Mouse (Mus musculus) heart, adult 18-20 months (tissue): ENCODE measurements at regions not wholly inside any gene's neighbourhood (a gene's known extent, or its start where the extent isn't known, plus 50 kb on each side); places are given as distances from the start of the nearest gene placed in this dataset.
"Not testable (repeated sequence)": the region's sequence is repeated elsewhere in the genome, so short reads cannot be mapped to it uniquely, and the experiment has no call there.

ENCODE experiments used
- DNase-seq, 2 experiments: peaks; one replicate each; pipeline ENCODE4 v3.0.0; 2021 to 2022; ENCODE audit warnings: mixed read lengths in 1 of 2

DNA sequence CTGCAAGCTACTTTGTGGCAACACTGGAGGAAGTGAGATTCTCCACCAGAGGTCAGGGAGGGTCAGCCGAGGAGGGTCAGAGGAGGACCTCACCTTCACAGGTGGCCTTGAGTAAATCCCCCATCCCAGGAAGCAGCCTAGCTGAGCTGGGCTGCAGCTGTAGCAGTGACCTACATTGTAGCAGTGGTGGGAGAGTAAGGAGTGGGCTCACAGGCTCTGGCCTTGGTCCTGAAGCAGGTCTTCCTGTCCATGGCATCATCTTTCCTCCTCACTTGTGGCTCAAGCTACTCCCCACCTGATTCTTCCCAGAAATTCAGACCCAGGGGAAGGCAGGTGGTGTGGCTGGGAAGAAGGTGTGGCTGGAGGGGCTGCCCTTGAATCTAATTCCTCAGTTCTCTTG, 84.3 kb downstream of the 1810013L24Rik start:
- DNase-seq = not testable (repeated sequence)

DNA sequence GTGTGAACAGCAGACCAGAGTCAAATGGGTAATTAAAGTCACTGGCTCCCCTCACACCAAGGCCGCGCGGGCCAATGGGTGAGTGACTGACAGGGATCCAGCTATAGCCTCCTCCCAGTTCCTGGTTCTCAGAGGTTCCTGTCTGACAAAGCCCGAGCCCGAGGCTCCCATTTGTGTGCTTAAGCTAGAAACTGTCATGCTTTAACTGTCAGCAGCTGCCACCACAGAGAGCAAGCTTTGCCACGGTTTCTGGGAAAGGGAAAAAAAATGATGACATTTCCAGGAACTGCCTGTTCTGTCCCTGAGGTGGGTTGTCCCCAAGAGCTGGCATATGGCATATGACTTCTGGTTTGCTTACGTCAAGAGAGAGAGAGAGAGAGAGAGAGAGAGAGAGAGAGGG, 86.2 kb downstream of the 1810013L24Rik start:
- no peak for DNase-seq

DNA sequence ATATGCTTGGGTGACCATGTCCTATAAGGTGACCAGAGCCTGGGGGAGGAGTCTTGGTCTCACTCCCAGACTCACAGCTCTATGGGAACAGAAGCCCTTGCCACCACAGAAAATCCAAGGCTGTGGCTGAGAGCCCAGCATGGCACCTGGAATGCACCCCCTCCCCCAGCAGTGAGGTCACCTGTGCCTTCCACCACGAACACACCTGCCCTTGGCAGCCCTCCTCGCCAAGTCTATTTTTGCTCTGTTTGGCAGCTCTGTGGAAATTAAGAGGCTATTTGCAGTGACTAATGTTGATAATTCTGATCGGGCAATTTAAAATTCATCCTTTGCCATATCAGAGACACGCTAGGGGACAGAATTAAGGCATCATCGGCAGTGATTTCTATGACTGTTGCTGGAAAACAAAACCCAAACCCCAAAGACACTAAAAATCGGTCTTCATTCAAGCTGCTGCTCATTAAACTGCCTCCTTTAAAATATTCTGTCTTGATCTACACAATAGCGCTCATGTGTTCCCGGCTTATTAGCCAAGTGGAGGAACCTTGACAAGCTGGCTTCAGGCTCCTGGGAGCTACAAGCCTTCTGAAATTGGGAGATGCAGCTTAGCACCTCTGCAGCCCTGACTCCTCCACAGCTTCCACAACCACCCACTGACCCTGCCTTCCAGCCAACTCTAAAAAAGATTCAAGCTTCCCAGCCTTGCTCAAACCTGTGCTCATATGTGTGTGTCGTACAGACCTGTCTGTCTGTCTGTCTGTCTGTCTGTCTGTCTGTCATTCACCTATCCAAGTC, 89.0 kb downstream of the 1810013L24Rik start:
- DNase-seq = peak; percentile 20 to 46

- peak; percentile 24 to 51 for DNase-seq
These were observed 94.8 kb downstream of the 1810013L24Rik start for GRCm38 (mm10) chr16:8924732-8925131.

DNA sequence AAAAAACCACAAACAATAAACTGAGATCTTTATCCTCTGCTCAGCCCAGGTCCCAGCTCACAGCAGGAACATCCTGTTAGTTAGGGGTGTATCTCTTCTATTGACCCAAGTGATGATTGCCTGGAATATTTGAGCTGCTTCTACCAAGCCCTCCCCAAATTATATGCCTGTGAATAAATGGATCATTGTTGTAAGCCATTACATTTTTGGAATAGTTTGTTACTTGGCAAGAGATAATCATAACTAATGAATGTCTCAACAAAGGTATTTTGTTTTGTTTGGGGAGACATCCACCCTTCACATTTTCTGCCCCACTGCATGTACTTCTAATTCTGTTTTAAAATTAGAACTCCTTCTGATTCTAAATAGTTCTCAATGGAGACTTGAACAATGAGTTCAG, 102.1 kb downstream of the 1810013L24Rik start:
- DNase-seq = no peak

DNA sequence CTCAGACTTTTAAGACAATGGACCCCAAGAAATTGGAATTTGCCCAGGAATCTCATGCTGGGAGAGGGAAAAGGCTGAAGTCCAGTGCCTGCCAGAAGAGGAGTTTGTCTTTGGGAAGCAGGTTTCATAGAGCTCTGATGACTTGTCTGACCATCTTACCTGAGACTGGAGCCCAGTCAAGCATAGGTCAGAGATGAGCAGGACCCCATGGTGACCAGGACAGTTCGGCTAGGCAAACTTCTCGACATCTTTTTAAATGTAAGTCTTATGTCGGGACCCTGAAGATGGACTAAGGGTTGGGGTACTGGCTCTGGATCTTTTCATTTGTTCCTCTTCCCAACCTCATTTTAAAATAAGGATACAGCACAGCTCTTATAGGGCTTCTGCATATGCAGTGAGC, 103.2 kb downstream of the 1810013L24Rik start:
- no peak for DNase-seq

DNA sequence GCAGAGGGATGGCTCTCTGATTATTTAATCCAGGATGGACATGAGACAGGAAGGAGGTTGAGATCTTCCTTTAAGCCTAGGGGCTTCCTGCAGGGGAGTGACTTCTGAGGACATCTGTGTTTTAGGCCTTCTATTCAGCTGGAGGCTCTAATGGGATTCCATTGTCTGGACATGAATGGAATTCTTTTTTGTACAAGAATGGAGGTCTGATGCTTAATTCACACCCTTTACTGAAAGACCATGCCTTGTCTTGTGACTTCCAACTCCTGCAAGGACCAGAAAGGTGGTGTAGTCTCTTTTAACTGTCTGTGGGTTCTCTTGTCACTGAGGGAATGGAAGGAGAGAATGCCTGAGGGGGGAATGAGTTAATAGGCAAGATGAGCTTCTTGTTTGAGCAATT, 106.5 kb downstream of the 1810013L24Rik start:
- no peak for DNase-seq

DNA sequence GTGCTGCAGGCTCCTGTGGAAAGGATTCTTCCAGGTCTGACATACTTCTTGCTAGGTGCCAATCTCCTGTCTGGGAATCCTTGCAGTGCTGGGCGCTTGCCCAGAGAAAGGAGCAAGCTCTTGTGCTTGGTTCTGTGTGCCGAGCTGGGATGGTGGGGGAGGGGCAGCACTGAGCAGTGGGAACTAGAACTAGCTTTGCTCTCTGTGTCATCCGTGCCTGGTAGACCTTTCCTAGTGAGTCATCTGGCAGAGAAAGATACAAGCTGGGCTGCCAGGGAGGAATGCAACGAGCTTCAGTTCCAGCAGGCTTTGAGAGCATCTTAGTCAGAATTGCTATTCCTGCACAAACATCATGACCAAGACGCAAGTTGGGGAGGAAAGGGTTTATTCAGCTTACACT, 108.6 kb downstream of the 1810013L24Rik start:
- DNase-seq = peak; percentile 16 to 43

DNA sequence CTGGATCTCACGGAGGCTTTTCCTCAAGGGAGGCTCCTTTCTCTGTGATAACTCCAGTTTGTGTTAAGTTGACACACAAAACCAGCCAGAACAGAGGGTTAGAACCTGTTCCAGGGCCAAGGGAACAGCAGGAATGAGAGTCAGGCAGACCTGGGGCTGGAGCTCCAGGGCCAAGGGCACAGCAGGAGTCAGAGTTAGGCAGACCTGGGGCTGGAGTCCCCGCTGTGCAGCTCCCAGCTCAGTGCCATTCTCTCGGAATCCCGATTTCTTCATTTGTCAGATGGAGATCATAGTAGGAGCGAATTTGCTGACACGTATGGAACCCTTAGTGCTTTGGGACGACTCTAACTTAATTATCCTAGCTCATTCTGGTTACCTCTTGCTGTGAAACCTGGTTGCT, 109.2 kb downstream of the 1810013L24Rik start:
- no peak for DNase-seq

DNA sequence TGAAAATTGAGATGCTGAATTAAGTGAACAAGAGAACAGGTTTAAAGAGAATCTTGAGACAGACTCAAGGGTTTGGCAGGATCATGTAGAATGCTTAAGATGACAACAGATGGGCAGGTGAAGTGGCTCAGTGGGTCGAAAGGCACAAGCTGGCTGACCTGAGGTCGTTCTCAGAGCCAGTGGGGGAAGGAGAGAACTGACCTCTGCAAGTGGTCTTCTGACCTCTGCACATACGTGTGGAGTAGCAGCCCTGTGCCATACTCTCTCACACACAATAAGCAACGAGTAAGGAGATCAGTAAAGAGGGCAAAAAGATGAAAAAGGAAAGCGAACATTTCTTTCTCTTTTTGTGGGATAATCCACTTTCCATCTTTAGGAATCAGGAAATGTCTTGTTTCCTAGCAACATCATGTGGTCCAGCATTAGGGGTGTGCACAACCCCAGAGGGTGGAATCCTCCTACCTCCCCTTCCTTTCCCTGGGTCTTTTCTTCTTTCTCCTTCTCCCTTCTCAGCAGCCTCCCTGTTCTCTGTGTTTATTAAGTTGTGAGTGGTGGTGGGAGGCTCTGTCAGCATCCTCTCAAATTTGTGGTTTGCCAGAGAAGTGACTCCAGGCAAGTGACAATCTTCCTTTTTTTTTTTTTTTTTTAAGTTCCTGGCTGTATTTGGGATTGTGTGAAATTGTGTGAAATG, 114.7 kb downstream of the 1810013L24Rik start:
- no peak for DNase-seq

DNA sequence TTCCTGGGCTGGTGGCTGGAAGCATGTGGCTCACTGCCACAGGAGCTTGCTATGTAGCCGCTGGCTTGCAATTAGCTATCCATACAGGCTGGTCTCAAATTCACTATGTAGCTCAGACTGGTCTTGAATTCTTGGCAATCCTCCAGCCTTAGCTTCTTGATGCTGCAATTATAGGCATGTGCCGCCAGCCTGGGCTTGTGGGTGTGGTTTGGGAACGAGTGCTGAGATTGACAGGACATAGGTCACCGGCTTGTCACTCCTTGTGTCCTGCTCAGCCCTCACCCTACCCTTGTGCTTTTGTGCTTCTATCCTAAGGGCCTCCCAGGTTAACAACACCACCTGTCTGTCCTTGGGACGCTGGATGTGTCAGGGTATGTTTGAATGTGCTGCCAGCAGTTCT, 117.9 kb downstream of the 1810013L24Rik start:
- DNase-seq = no peak

- DNase-seq = no peak
These were observed 121.4 kb downstream of the 1810013L24Rik start for GRCm38 (mm10) chr16:8951156-8951899.

DNA sequence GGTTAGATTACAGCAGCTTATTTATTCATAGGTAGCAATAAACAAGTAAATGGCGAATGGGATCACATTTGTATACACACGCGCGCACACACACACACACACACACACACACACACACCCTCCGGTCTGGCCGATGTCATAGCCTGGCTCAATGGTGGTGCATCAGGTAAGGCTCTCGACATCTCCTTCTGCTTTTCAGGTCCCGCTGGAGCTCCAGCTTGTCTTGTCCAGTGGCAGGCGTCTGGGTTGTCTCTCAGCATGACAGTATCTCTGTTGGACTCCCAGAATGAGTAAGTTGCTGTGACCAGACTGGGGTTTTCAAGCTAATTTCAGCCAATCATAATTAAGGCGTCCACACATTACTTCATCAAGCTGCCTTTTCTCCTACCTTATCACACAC, 131.8 kb downstream of the 1810013L24Rik start:
- DNase-seq = no peak

GRCm38 (mm10) chr16:8993521-8994250, 163.8 kb downstream of the 1810013L24Rik start:
- no peak for DNase-seq

GRCm38 (mm10) chr16:8994521-8994920, 164.6 kb downstream of the 1810013L24Rik start:
- no peak for DNase-seq

- DNase-seq = no peak
These were observed 167.3 kb downstream of the 1810013L24Rik start for GRCm38 (mm10) chr16:8997250-8997649.

DNA sequence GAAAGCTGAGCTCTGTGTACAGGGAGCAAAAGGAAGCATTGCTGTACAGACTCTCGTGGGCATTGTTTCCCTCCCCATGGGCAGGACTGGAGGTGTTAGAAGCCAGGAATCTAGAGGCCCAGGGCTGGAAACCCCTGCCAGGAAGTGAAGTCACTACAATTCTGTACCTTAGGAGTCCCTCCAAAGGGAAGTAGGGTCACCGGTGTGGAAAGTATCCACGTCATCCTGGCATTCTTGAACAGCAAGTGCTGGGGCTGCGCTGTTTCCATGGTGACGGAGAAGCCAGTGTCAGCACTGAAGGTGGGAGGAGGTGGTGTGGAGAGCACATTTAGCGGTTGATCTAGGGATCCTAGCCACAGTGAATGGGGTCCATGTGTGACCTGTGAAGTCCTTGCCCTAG, 174.1 kb downstream of the 1810013L24Rik start:
- peak; percentile 8 to 27 for DNase-seq

GRCm38 (mm10) chr16:9005933-9006332, 176.0 kb downstream of the 1810013L24Rik start:
- no peak for DNase-seq

DNA sequence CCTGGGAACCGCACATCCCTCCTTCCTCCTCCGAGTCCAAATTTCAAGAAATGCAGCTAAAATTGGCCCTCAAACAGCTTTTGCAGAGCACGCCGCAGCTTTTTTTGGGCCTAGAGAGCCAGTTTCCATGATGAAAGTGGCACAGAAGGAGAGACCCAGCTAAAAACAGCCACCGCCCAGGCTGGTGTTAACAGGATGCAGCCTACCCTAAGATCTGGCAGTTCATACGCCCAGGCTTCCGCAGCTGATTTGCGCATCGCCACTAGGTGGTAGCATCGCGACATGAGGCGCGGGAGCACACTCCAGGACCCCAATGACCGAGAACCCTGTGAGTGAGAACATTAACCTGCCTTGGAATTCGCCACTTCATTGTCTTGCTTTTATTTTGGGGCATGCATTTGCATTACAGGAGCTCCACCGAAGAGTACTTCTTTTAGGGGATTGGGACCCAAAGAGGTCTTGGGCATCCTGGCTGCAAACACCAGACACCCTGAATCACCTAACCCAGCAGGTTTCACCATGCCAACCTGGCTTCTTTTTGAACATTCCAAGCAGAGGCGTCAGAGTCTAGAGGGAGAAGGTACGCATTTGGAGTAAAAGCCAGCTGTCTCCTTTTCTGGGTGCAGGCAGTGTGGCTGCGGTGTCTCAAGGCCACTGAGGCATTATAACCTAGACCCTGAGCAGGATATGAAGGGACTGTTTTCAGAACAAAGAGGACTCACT, 179.6 kb downstream of the 1810013L24Rik start:
- peak; percentile 81 to 87 for DNase-seq

- DNase-seq = no peak
These were observed 181.2 kb downstream of the 1810013L24Rik start for GRCm38 (mm10) chr16:9011077-9011476.

GRCm38 (mm10) chr16:9011691-9012090, 181.8 kb downstream of the 1810013L24Rik start:
- no peak for DNase-seq
